Mouse (Mus musculus) spleen, adult 2 months (tissue): ENCODE measurements around the gene Chd1l. TPM values are rescaled to one million over a fixed set of nuclear protein-coding genes. Genes with fewer than 3 reads are reported as not detected.
A peak's percentile ranks its signal among the peaks of the same experiment; 100 is the strongest.

Source experiments
- DNase-seq, 2 experiments: peaks; one replicate each; pipeline versions ENCODE4 v3.0.0 to v3.0.0-alpha.2; 2012 to 2021; ENCODE audit warnings: low spot score in 2 of 2, low read depth in 1 of 2
- H3K27ac ChIP-seq: fragments of 200-500 bp; 2 replicates; pipeline ENCODE4 v1.5.1; 2012; ENCODE audit warnings: low read length, inconsistent platforms; ENCODE audit not compliant: insufficient read depth
- H3K27me3 ChIP-seq: fragments of 200-500 bp; 2 replicates; pipeline ENCODE4 v1.6.1; 2012; ENCODE audit warnings: mild to moderate bottlenecking, moderate library complexity, low read length, inconsistent platforms; ENCODE audit not compliant: control insufficient read depth, insufficient read depth
- H3K36me3 ChIP-seq: fragments of 200-500 bp; 2 replicates; pipeline ENCODE4 v1.6.1; 2012; ENCODE audit warnings: mild to moderate bottlenecking, low read length, inconsistent platforms; ENCODE audit not compliant: control insufficient read depth, insufficient read depth
- H3K4me1 ChIP-seq: fragments of 200-500 bp; 2 replicates; pipeline ENCODE4 v1.6.1; 2011; ENCODE audit warnings: inconsistent platforms; ENCODE audit not compliant: control insufficient read depth, insufficient read depth, insufficient read length
- H3K4me3 ChIP-seq: fragments of 200-500 bp; 2 replicates; pipeline ENCODE4 v1.5.1; 2011; ENCODE audit warnings: mild to moderate bottlenecking, inconsistent platforms; ENCODE audit not compliant: insufficient read depth, insufficient read length; ENCODE audit errors: extremely low read depth
- CTCF ChIP-seq: fragments of 200-500 bp; IDR thresholded peaks from 2 replicates; pipeline ENCODE4 v1.5.1; 2011; ENCODE audit warnings: mild to moderate bottlenecking, inconsistent platforms; ENCODE audit not compliant: insufficient read depth, insufficient read length, insufficient replicate concordance; ENCODE audit errors: extremely low read depth
- POLR2A ChIP-seq: fragments of 200-500 bp; IDR thresholded peaks from 2 replicates; pipeline ENCODE4 v1.6.1; 2011; ENCODE audit warnings: low read depth, low read length, inconsistent platforms
- WGBS: fragments of 180-500 bp; shearing (Covaris S2); methylation state at CpG from one replicate; pipeline ENCODE4 v1.1.7; 2018; 5-methylcytosine and 5-hydroxymethylcytosine counted together
- polyA plus RNA-seq: library from polyadenylated mRNA; depleted of rRNA; stranded (reverse); fragments of >200 nt; gene quantifications from 2 replicates; pipeline ENCODE4 v1.2.3, GENCODE M21; 2012

Chd1l gene
- polyA plus RNA-seq, 1 experiment: 5.2 TPM

DNA sequence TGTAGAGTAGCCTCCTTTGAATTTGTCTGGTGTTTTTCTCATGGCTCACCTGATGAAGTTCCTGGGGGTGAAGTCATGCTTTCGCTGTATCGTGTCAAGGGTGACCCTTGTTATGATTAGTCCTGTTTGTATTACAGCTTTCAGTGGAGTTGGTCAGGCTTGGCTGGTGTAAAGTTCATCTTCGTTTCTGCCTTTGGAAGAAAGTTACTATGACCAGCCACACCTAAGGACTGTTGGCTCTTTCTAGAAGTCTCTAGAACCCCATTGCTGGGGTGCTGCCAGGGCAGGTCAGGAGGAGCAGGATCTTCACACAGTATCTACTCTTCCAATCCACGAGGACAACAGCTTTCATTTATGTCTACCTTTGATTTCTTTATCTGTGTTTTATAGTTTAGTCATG lies 23.5 kb upstream of the Chd1l start:
- WGBS: 87% methylated on average over 4 of the region's 4 CpGs
- no peak for DNase-seq
- Histone ChIP-seq H3K4me1 (peaks cover 7% of the 10 kb centered on the region; the same call in 1 of the 2 replicates), H3K27me3 (no peaks in the 10 kb centered on the region), H3K4me3 (no peak overlapping the region), H3K36me3 (no peaks in the 10 kb centered on the region; the same call in 1 of the 2 replicates), H3K27ac (no peak overlapping the region)
- TF ChIP-seq CTCF (no peak), POLR2A (no peak)

DNA sequence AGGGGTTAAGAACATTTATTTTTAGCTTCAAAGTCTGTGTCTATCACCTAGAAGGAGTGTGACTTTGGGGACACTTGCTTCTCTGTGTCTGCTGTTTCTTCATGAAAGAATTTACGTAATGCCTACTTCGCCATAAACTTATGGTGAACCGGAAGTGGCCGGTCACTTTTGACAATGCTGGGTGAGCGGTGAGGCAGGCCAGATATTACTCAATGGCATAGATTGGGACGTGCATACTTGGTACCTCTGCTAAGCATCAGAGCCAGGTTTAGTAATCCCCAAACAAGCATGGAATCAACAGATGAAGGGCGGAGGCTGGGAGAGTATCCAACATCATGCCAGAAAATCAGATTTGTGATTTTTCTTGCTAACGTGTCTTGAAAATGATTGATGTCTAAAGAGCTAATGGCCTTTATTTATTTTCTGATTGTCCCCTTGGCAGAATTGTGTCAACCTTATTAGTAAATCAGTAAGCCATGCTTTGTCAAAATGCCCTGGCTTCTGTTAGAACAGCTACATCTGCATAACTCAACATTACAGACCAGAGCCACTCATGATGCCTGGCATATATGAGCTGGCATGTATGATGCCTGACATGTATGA lies 21.4 kb upstream of the Chd1l start:
- TF ChIP-seq POLR2A: no peak
- no peak for TF ChIP-seq CTCF
- WGBS: 91% methylated on average over 8 of the region's 8 CpGs
- Histone ChIP-seq H3K27ac (no peak overlapping the region), H3K36me3 (no peaks in the 10 kb centered on the region), H3K4me3 (no peak overlapping the region), H3K27me3 (no peaks in the 10 kb centered on the region), H3K4me1 (peaks cover 7% of the 10 kb centered on the region; the same call in 1 of the 2 replicates)
- no peak for DNase-seq

- Histone ChIP-seq H3K27ac (no peak overlapping the region), H3K36me3 (no peaks in the 10 kb centered on the region), H3K4me1 (peaks cover 7% of the 10 kb centered on the region; the same call in 1 of the 2 replicates), H3K4me3 (no peak overlapping the region), H3K27me3 (no peaks in the 10 kb centered on the region)
- no peak for TF ChIP-seq POLR2A
- no peak for TF ChIP-seq CTCF
- WGBS: 95% methylated on average over 4 of the region's 4 CpGs
- DNase-seq: no peak
Measured at GRCm38 (mm10) chr3:97630746-97631145, 20.7 kb upstream of the Chd1l start.

GRCm38 (mm10) chr3:97629941-97630340 lies 19.9 kb upstream of the Chd1l start:
- WGBS: 94% methylated on average over 4 of the region's 4 CpGs
- H3K36me3 ChIP-seq: no peaks in the 10 kb centered on the region
- H3K27ac ChIP-seq: no peak overlapping the region
- TF ChIP-seq CTCF (no peak), POLR2A (no peak)
- no peak overlapping the region for H3K4me3 ChIP-seq
- peaks cover 7% of the 10 kb centered on the region; the same call in 1 of the 2 replicates for H3K4me1 ChIP-seq
- H3K27me3 ChIP-seq: no peaks in the 10 kb centered on the region
- DNase-seq: no peak

GRCm38 (mm10) chr3:97628391-97629001 lies 18.5 kb upstream of the Chd1l start, which contains the start of gene Fmo5:
Gene Fmo5, plus strand, starts transcription at chr3:97628804.
- no peak for TF ChIP-seq CTCF
- peak; percentile 6; the same call in 1 of the 2 replicates for TF ChIP-seq POLR2A
- H3K36me3 ChIP-seq: no peaks in the 10 kb centered on the region
- H3K4me3 ChIP-seq: peak within 1 kb of the TSS; percentile 62
- DNase-seq: peak; percentile 38 to 74
- no peaks in the 10 kb centered on the region for H3K27me3 ChIP-seq
- 2% methylated on average over 18 of the region's 18 CpGs for WGBS
- H3K4me1 ChIP-seq: peaks cover 7% of the 10 kb centered on the region; the same call in 1 of the 2 replicates
- peak within 1 kb of the TSS; percentile 50 for H3K27ac ChIP-seq

- Histone ChIP-seq H3K27me3 (no peaks in the 10 kb centered on the region), H3K27ac (no peak overlapping the region), H3K4me1 (peaks cover 7% of the 10 kb centered on the region; the same call in 1 of the 2 replicates), H3K4me3 (no peak overlapping the region), H3K36me3 (no peaks in the 10 kb centered on the region)
- DNase-seq: no peak
- 75% methylated on average over 7 of the region's 7 CpGs for WGBS
- TF ChIP-seq POLR2A: no peak
- no peak for TF ChIP-seq CTCF
Measured at GRCm38 (mm10) chr3:97627893-97628292, 17.9 kb upstream of the Chd1l start.

GRCm38 (mm10) chr3:97624611-97625010 lies 14.6 kb upstream of the Chd1l start:
- H3K4me3 ChIP-seq: no peak overlapping the region
- no peaks in the 10 kb centered on the region for H3K36me3 ChIP-seq
- no peak overlapping the region for H3K27ac ChIP-seq
- WGBS: 80% methylated on average over 2 of the region's 2 CpGs
- peaks cover 7% of the 10 kb centered on the region; the same call in 1 of the 2 replicates for H3K4me1 ChIP-seq
- TF ChIP-seq CTCF (no peak), POLR2A (no peak)
- DNase-seq: no peak
- H3K27me3 ChIP-seq: no peaks in the 10 kb centered on the region
